15 mouse cellular contexts compared by ENCODE assay signal in genomic region chr7:84059799-84060198, GRCm38 (mm10).
"Had no signal": no experiment of that assay in that cellular context is flagged by ENCODE, and none has a peak within 500 bp of the region (broad histone marks: within the 10 kb centered on the region; RNA-seq: fewer than 3 reads in every experiment).

No protein-coding gene starts in this region.

- DNase-seq: liver, postnatal 0 days; lung, adult 2 months; lung, postnatal 14 days; lung, postnatal 36 days; midbrain, embryonic 14.5 days; retina, postnatal 1 day; right cerebral cortex, adult 18-20 months; right cerebral cortex, postnatal 25 days; right cerebral cortex, postnatal 4 days; spleen, adult 18-20 months; thymus, adult 18-20 months; thymus, postnatal 14 days; thymus, postnatal 36 days had no signal

- ATAC-seq: liver, postnatal 0 days; lung, postnatal 0 days; midbrain, embryonic 16.5 days had no signal
